Comparison of ENCODE assay signal across 11 mouse cellular contexts in genomic region chr2:31023940-31024339, GRCm38 (mm10).
"Had no signal": no experiment of that assay in that cellular context is flagged by ENCODE, and none has a peak within 500 bp of the region (broad histone marks: within the 10 kb centered on the region; RNA-seq: fewer than 3 reads in every experiment).

No protein-coding gene starts in this region.

- H3K4me1 ChIP-seq: limb, embryonic 13.5 days; liver, embryonic 15.5 days; lung, embryonic 15.5 days; midbrain, embryonic 13.5 days had no signal

- H3K27ac ChIP-seq: kidney, postnatal 0 days; limb, embryonic 10.5 days; limb, embryonic 13.5 days; liver, embryonic 12.5 days; liver, embryonic 15.5 days; lung, embryonic 15.5 days; midbrain, embryonic 10.5 days; midbrain, embryonic 13.5 days; stomach, postnatal 0 days had no signal

- H3K4me3 ChIP-seq: limb, embryonic 10.5 days; limb, embryonic 13.5 days; liver, embryonic 12.5 days; liver, embryonic 15.5 days; lung, embryonic 15.5 days; megakaryocyte, embryonic 14.5 days; midbrain, embryonic 10.5 days; midbrain, embryonic 13.5 days had no signal

- H3K27me3 ChIP-seq: limb, embryonic 13.5 days; liver, embryonic 12.5 days; liver, embryonic 15.5 days; lung, embryonic 15.5 days; megakaryocyte, embryonic 14.5 days; midbrain, embryonic 13.5 days had no signal

- ATAC-seq: midbrain, embryonic 16.5 days had no signal
